Mouse (Mus musculus): ENCODE measurements around the gene Sh2d1a.

GRCm38 (mm10) chrX:42511105-42511504 is 8.9 kb downstream of the Sh2d1a start:
- TF ChIP-seq CTCF (IDR thresholded peaks at IDR 0.05; ENCODE audit: low read depth, low read length) (no peak), GATA1 (IDR thresholded peaks at IDR 0.05; ENCODE audit: borderline replicate concordance, low read length) (no peak), TAL1 (conservative IDR thresholded peaks at IDR 0.05; ENCODE audit: low read depth, low read length) (no peak)
